Mouse (Mus musculus) embryo, embryonic 11.5 days (tissue): ENCODE results near the gene Pygo1.
A peak's percentile ranks its signal among the peaks of the same experiment; 100 is the strongest.

Experiments
- DNase-seq: peaks from one replicate; pipeline ENCODE4 v3.0.0-alpha.2; 2012; ENCODE audit warnings: low read depth, low spot score

Pygo1 gene

GRCm38 (mm10) chr9:72935309-72935708, 9.9 kb downstream of the Pygo1 start:
- no peak for DNase-seq

DNA sequence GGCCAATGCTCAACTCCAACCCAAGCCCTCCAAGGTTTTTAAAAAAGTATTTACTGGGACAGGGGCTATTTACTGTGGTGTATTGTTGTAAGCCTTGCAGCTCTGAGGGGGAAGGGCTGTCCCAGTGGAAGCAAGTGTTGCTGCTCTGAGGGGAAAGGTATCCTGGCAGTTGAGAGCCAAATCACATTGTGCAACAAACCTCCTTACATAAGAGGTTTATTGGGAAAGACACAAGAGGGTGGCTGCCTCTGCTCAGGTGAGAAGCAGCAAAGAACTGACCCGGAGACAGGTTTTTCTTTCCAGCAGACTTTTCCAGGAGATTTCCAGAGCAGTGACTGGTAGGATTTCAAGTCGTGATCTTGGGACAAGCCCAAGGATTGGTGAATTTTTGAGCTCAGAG, 10.9 kb downstream of the Pygo1 start:
- DNase-seq = no peak

DNA sequence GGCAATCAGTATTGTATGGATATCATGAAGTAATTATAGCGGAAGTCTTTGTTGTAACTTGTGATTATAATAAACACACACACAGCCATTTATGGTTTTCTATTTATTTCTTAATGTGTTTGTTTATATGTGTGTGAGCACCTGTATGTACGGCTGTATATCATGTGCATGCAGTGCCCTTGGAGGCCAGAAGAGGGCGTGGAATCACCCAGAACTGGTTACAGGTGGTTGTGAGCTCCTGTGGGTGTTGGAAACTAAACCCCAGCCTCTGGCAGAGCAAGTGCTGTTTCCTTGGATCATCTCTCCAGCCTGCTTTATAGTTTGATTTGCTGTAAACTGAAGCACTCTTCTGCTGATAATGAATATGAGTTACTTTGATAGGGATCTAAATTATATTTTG, 18.0 kb downstream of the Pygo1 start:
- DNase-seq = no peak

DNA sequence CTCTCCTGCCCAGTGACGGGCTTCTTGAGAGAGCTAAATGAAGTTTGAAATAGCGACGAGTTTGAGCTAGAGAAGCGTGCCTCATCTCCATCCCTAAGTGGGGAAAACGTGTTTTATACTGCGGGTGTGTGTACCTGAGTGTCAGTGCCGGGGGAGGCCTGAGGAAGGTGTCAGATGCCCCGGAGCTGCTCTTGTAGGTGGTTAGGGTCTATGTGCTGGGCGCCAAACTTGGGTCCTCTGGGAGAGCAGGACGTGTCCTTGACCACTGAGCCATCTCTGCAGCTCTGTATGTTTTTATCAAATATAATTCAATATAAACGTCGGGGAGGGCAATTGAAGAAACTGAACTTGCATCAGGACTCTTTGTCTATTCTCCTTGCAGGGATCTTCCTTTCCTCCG, 18.8 kb downstream of the Pygo1 start:
- no peak for DNase-seq

- DNase-seq = no peak
These were observed 21.6 kb downstream of the Pygo1 start for GRCm38 (mm10) chr9:72947010-72947409.

- no peak for DNase-seq
These were observed 24.1 kb downstream of the Pygo1 start for GRCm38 (mm10) chr9:72949572-72949971.

- DNase-seq = no peak
These were observed 29.3 kb downstream of the Pygo1 start for GRCm38 (mm10) chr9:72954746-72955145.

DNA sequence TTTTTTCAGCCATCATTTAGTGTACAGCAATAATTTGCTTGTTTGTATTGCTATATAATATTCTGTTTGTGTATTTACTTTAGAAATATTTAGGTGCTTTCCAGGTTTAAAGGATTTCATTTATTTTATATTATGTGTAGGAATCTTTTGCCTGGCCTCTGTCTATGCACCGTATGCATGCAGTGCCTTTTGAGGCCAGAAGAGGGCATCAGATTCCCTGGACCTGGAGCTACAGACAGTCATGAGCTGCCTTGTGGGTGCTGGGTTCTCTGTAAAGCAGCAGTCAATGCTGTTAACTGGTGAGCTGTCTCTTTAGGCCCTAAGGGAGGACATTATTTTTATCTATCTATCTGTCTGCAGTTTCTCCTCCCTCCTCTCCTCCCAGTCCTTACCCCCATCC, 30.1 kb downstream of the Pygo1 start:
- DNase-seq = peak; percentile 38

DNA sequence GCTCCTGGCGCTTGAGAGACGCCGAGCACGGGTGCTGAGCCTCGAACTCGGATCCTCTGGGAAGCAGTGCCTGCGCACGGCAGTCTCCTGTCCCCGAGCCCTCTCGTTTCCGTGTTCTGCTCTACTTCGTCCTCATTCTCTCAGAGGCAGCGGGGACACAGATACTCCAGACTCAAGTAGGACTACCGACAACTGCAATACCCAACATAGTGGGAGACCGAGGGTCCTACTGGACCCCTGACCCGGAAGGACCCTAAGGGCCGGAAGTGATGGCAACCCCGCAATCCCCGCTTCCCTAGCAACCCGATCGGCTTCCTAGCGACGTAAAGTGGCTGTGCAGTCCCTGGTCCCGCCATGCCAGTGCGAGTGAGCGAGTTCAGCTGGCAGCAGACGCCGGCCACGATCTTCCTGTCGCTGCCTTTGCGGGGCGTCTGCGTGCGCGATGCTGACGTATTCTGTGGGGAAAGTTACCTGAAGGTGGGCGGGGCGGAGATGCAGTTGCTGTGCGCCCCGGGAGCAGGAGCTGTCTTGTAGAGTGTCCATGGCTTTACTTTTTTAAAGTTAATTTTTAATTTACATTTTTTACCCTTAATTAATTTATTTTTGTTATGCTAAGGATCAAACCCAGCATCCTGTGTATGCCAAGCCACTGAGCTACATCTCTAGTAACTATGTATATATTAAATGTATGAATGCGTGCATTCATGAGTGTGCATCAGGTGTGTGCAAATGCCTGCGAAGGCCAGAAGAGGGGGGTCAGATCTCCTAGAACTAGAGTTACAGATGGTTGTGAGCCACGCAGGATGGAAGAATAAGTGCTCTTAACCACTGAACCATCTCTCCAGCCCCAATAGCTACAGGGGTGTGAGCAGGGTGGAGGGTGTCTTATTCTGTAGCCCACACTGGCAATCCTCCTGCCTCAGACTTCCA, 33.3 kb downstream of the Pygo1 start, which contains the start of the genes Dyx1c1 and Gm44503:
Dyx1c1 (plus strand) TSS at position 265 of the 930 bp plus-strand sequence.
Gm44503 (plus strand) TSS at position 332 of the 930 bp plus-strand sequence.
- peak; percentile 69 for DNase-seq

DNA sequence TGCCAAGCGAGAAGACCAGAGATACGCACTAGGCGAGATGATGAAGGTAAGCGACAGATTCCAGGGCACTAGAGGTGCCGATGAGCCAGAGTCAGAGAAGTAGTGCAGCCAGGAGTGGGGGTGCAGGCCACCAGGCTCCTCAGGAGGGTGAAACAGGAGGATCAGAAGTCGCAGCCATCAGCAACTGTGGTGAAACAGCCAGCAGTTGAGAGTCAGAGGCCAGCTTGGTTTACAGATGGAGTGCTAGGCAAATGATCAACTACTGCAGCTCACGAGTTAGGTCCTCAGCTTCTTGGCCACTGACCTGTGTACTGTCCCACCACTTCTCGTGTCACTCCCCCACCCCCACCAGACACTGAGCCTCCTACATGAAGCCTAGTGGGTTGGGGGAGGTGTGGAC, 35.9 kb downstream of the Pygo1 start:
- no peak for DNase-seq

- no peak for DNase-seq
These were observed 36.5 kb downstream of the Pygo1 start for GRCm38 (mm10) chr9:72961959-72962358.

- DNase-seq = peak; percentile 30
These were observed 43.1 kb downstream of the Pygo1 start for GRCm38 (mm10) chr9:72968349-72969061.

DNA sequence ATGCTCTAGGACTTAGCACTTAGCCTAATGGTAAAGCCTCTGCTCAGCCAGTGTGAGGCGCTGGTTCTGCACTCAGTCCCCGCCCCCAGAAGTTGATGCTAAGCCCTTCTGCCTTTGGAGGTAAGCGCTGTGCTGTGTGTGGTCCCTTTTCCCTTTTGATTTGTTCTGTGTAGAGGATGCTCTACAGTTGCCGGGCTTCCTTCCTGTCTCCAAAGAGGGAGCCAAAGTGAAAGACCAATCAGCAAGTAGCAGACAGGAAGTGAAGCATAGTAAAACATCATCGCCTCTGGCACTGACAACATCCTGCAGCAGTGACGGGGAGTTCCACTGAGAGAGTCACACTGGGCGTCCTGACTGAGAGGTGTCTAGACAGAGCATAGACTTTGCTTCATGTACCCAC, 44.4 kb downstream of the Pygo1 start:
- DNase-seq = no peak

DNA sequence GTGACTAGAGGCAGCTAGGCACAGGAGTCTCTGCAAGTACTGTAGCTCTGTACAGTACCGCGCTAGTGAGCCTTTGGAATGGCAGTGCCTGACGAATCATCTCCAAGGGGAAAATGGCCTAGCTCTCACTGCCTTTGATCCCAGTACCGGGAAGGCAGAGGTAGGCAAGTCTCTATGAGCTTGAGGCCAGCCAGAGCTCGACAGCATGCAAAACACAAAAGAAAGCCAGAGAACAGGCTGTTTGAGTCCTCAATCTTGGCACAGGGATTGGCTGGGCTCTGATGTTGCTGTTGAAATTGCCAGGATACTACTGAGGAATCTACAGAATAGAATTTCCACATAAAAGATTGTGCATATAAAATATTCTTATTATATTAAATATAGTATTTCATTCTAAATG, 47.0 kb downstream of the Pygo1 start:
- no peak for DNase-seq

DNA sequence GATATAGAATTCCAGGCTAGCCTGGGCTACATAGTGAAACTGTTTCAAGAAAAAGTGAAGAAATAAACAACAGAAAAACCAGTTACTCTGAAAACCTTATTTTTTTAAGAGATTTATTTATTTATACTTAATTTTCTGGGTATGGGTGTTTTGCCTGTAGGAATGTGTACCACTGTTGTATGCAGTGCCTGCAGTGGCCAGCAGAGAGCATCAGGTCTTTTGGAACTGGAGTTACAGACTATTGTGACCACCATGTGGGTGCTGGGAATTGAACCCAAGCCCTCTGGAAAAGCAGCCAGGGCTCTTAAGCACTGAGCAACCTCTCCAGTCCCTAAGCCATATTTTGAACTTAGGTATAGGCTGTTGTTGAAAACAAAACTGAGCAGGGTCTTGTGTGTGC, 47.5 kb downstream of the Pygo1 start:
- DNase-seq = no peak

DNA sequence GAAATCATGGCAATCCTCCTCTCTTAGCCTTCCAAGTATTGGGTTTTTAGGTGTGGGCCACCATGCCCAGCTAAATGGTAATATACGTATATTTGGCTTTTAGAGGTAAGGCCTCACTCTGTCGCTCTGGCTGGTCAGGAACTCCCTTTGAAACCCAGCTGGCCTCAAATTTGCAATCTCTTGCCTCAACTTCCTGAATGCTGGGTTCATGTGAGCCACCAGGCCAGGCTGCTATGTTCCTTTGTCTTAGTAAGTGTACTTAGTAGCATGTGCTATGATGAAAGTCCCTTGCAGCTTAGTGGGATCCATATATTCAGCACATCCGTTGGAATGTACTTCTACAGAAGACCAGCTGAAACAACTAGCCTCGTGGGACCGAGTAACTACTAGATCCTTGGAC, 49.3 kb downstream of the Pygo1 start:
- no peak for DNase-seq

DNA sequence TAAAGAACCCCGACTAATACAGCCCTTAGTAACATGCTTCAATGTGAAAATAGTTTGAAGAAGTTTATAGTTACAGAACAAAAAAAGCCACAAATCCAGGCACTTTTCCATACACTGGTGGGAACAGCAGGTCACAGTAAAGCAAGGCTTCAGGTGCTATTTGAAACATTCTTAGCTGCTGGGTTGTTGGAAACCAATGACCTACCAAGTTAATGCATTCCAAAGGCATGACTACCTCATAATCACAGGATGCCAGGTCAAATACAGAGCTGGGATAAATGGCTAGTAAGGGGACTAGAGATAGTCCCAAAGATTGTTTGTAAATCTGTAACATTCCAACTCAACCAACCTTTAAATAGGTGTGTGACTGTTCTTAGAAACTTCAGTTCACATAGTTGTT, 49.8 kb downstream of the Pygo1 start:
- DNase-seq = no peak

DNA sequence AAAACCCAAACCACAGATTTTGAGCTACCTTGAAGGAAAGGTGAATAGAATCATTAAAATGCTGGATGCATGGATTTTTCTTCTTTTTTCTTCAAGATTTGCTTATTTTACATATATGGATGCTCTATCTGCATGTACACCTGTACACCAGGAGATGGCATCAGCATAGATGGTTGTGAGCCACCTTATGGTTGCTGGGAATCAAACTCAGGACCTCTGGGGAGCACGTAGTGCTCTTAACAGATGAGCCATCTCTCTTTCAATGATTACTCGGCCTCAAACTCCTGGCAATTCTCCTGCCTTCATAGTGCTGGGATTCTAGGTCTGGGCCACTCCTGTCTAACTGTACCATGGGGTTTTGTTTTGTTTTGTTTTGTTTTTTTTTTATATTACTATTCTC, 57.6 kb downstream of the Pygo1 start:
- DNase-seq = no peak

GRCm38 (mm10) chr9:72985250-72986220, 60.1 kb downstream of the Pygo1 start, which contains the start of the genes Ccpg1os and Ccpg1:
Gene Ccpg1os (minus strand): TSS chr9:72985382.
Gene Ccpg1 (plus strand): TSS chr9:72985429.
- DNase-seq = peak; percentile 93

- DNase-seq = no peak
These were observed 62.3 kb downstream of the Pygo1 start for GRCm38 (mm10) chr9:72987703-72988102.

DNA sequence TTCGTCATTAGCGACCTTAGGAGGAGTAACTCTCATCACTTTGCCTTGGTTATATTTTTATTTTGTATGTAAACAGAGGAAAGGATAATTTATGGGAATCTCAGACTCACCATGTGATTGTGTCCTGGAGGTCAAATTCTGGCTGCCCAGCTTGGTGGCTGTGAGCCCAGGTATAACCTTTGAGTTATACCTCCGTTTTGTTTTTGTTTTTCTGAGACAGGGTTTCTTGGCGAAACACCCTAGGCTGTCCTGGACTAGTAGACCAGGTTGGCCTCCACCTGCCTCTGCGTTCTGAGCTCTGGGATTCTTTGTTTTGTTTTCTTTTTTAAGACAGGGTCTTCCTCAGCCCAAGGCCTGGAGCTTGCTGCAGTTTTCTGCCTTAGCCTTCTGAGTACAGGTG, 63.3 kb downstream of the Pygo1 start:
- DNase-seq = no peak
